Mouse (Mus musculus) megakaryocyte progenitor cell, adult 5-6 weeks (primary cell): ENCODE results near the gene Filip1l. TPM values are rescaled to one million over a fixed set of nuclear protein-coding genes. Genes with fewer than 3 reads are reported as not detected.

Experiments
- ATAC-seq: replicated peaks from 2 replicates; pipeline ENCODE4 v1.8.0; 2016; ENCODE audit warnings: mild to moderate bottlenecking, moderate TSS enrichment, inconsistent platforms; ENCODE audit not compliant: poor library complexity
- total RNA-seq, 2 experiments: library from RNA; stranded (forward) in 1 of 2; stranded (reverse) in 1 of 2; fragments of 157-497, 149-512 nt in 1 of 2; fragments of 200-1000 nt in 1 of 2; gene quantifications; 2 replicates each; pipeline versions ENCODE4 v1.2.3 to v1.2.4; 2015 to 2017

Gene Filip1l
- total RNA-seq, 2 experiments from 2014 or later: 2.8 to 5.2 TPM

- no peak for ATAC-seq
These were observed 161.5 kb downstream of the Filip1l start for GRCm38 (mm10) chr16:57514371-57514770.

GRCm38 (mm10) chr16:57515636-57516035 is 162.7 kb downstream of the Filip1l start:
- ATAC-seq: no peak

GRCm38 (mm10) chr16:57525046-57525445 is 172.2 kb downstream of the Filip1l start:
- no peak for ATAC-seq

GRCm38 (mm10) chr16:57525476-57525875 is 172.6 kb downstream of the Filip1l start:
- ATAC-seq: no peak

GRCm38 (mm10) chr16:57526893-57527292 is 174.0 kb downstream of the Filip1l start:
- ATAC-seq: no peak

GRCm38 (mm10) chr16:57528457-57528856 is 175.6 kb downstream of the Filip1l start:
- no peak; the same call in 1 of the 2 replicates for ATAC-seq

- ATAC-seq: no peak; the same call in 1 of the 2 replicates
These were observed 177.7 kb downstream of the Filip1l start for GRCm38 (mm10) chr16:57530547-57530946.

- no peak for ATAC-seq
These were observed 179.2 kb downstream of the Filip1l start for GRCm38 (mm10) chr16:57532081-57532493.

- ATAC-seq: peak; percentile 59
These were observed 181.5 kb downstream of the Filip1l start for GRCm38 (mm10) chr16:57534365-57534764.

- ATAC-seq: no peak
These were observed 181.9 kb downstream of the Filip1l start for GRCm38 (mm10) chr16:57534811-57535210.

GRCm38 (mm10) chr16:57536511-57536910 is 183.6 kb downstream of the Filip1l start:
- peak; percentile 93 for ATAC-seq

GRCm38 (mm10) chr16:57543243-57543642 is 190.3 kb downstream of the Filip1l start:
- ATAC-seq: no peak

- ATAC-seq: no peak
These were observed 191.5 kb downstream of the Filip1l start for GRCm38 (mm10) chr16:57544441-57544840.

- ATAC-seq: peak; percentile 42
These were observed 193.5 kb downstream of the Filip1l start for GRCm38 (mm10) chr16:57546355-57546754.

GRCm38 (mm10) chr16:57548608-57549007 is 195.7 kb downstream of the Filip1l start:
- ATAC-seq: no peak

GRCm38 (mm10) chr16:57549061-57550037 is 196.5 kb downstream of the Filip1l start:
- peak; percentile 75 for ATAC-seq

GRCm38 (mm10) chr16:57550088-57550487 is 197.2 kb downstream of the Filip1l start:
- ATAC-seq: peak; percentile 64

GRCm38 (mm10) chr16:57550817-57551216 is 197.9 kb downstream of the Filip1l start:
- ATAC-seq: no peak

- no peak for ATAC-seq
These were observed 198.7 kb downstream of the Filip1l start for GRCm38 (mm10) chr16:57551617-57552016.

GRCm38 (mm10) chr16:57552709-57553108 is 199.8 kb downstream of the Filip1l start:
- ATAC-seq: peak; percentile 38

- no peak for ATAC-seq
These were observed 200.3 kb downstream of the Filip1l start for GRCm38 (mm10) chr16:57553235-57553634.

GRCm38 (mm10) chr16:57554886-57555400 is 202.1 kb downstream of the Filip1l start:
- no peak for ATAC-seq
